Mouse (Mus musculus) embryo, embryonic 10 days (tissue): ENCODE measurements at regions not wholly inside any gene's neighbourhood (a gene's known extent, or its start where the extent isn't known, plus 50 kb on each side); places are given as distances from the start of the nearest gene placed in this dataset.

Experiments used
- DNase-seq: peaks from one replicate; pipeline ENCODE4 v3.0.0-alpha.2; 2015; ENCODE audit warnings: low spot score

DNA sequence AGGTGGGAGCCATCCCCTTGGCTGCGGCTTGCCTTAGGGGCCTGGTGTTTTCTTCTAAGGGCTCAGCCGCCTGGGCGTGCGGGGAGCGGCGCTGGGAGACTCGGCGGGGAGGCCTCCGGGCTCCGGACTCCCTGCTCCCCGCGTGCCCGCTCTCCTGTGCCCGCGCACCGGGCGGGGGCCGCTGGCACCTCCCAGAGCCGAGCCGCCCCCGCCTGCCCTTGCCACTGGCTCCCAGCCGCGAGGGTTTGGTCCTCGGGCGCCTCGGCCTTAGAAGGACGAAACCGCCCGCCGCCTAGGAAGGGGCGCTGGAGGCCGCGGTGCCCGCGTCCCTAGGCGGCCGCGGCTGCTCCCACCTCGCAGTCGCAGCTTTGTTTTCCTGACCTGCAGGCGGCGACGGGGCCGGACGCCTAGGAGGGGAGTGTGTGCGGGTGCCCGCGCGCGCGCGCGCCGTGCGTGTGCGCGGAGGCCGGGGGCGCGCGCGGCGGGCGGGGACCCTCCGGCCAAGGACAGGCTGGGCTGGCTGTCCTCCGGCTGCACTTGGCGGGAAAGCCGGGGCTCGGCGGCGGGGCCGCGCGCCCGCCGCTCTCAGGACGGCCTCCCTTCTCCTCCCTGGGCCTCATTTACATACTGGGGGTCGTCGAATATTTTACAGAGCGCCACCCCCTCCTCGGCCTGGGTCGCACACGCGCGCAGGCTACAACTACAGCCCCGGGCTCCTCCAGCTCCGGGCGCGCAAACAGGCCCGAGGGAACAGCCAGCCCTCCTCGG lies 227.1 kb downstream of the Mef2c start:
- peak; percentile 86 for DNase-seq

DNA sequence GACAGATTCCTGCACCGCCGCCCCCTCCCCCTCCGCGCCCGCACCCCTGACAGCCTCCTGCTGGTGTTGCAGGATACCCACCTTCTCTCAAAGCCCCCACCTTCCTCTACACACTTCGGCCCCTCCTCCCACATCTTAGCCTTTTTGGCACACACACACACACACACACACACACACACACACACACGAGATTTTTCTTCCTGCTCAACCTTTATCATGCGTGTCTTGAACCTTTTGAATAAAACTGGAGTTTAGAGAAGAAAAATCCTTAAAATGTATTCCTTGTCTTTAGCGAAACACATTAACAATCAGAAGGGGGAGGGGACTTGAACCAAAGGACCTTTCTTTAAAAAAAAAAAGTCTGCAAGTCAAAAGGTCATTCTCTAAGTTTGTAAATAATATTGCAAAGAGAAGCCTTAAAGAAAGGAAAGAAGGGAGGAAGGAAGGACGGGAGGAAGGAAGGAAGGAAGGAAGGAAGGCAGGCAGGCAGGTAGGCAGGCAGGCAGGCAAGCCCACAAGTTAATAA lies 227.7 kb downstream of the Mef2c start:
- DNase-seq: no peak

DNA sequence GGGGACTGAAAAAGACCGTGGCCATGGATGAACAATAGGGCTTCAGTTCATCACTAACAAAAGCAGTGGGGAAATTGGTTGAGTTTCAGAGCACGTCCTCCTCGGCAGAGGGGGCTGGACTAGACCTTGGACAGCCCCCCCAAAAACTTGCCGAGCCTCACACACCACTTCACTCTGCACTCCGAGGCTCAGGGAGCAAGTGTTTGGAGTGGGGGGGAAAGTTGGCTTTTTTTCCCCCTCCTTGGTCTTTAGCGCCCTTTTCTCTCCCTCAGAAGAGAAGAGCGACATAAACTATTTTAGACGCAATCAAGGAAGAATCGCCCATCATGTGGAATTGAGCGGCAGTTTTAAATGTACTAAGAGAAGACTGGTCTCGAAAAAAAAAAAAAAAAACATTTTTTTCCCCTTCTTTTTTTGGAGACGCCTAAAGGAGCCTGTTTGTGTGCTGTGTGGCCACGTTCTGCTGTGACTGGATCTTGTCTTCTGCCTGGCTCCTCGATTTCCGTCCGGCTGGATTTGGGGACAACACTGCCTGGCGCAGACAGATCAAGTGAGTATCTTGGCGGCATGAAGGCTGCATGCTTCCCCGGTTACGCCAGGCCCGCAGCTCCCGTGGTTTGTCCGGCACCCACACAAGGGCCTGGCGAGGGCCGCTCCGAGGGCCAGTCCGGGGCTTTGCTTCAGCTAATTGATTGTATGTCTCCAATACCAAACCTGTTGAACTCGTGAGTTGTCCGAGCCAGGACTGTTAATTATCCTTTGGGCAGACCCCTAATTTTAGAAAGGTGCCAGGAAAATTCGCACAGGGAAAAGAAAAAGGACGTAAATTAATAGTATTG lies 228.7 kb downstream of the Mef2c start:
- DNase-seq: peak; percentile 79

DNA sequence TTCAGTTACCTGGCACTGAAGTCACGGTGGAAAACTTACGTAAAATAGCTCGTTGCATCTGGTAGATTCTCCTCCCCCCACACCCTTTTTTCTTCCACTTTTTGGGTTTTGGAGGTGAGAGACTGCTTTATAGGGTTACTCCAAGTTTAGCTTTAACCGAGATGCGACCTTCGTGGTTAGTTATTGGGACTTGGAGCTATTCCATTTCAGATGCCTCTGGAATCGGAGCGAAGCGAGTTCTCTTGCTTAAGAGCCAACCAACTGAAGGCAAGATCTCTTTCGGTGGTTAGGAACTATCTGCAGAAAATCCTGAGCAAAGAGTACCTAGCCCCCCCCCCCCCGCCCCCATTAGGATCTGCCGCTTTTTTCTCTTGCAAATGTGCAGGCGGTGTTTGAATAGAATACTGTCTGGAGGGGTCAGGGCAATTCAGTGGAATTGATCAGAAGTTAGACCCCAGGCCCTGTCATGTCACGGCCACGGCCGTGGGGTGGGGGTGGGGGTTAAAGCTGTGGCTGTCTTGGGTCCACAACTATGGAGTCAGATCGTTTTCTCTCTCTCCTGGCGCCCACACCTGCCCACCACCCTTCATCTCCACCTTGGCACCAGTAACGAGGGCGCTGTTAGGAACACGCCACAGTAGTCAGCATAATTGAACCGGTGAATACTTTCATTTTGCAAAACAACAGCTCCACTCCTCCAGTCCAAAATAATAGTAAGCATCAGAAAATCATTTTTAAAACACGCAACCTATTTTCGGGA lies 229.6 kb downstream of the Mef2c start:
- DNase-seq: no peak

- no peak for DNase-seq
Measured at GRCm38 (mm10) chr13:83733991-83734610, 230.3 kb downstream of the Mef2c start.

DNA sequence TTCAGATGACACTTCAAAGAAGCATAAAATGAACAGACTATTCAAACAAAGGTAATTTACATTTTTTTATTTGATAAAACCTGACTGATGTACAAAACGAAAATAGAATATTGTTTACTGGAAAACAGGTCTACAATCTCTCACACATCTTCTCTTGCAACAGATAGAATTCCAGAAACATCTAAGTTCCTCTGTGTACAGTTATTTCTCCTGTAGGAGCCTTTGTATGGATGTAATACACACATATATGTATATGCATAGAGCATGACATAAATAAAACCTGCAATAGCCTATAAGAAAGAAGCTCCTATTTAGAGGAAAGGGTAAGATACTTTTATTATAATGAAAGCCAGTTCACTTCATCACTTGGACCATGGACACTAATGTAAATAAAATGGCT lies 230.8 kb downstream of the Mef2c start:
- no peak for DNase-seq

DNA sequence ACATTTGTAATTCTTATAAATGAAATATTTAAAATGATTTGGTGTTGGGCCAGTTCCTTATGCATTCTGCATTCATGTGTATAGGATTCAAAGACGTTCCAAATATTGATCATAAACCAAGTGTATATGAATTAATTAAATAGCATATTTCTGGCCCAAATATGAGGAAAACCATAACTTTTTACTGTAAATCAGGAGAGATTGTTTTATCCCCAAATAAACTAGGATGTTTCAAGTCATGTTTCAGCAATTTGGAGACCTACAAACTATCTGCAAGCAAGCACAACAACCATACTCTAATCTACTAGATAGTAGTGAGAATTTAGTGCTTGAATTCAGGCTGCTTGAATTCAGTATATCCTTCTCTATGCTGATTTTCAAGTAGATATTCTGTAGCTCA lies 231.3 kb downstream of the Mef2c start:
- no peak for DNase-seq

DNA sequence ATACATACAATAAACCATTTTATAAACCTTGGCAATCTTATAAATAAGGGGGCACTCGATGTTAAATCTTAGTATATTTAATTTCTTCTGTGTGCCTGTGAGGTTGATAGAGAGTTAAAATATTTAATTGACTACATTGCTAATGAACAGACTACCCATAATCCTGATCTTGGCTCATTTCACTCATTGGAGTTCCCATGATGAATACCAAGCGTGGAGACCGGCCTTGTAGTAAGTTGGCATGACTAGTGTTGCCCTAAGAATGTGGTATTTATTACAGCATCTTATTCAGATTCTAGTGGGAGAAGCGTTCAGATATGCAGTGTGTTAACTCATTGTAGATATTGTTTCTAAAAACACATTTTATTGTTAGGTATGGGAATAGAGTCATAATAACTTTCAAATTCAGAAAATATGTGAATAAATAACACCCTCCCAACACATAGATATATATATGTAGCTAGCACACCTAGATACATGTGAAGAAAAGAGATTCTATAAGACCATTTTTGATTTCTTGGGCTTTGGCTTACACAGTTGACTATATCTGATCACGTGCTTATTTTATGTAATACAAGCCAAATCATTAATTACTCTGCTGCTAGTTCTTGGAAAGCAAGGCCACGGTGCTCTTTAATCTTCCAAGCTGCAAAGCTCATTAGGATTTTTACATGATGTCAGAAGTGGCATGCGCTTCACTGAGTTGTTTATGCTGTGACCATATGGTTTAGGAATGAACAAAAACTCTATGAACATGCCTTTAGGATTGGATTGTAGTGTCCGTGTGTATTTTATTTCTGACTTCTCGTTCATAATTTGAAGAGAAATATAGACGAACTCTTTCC lies 232.0 kb downstream of the Mef2c start:
- DNase-seq: no peak

- no peak for DNase-seq
Measured at GRCm38 (mm10) chr13:83737031-83737825, 233.4 kb downstream of the Mef2c start.

GRCm38 (mm10) chr13:83737826-83738527 lies 234.1 kb downstream of the Mef2c start:
- DNase-seq: peak; percentile 43

DNA sequence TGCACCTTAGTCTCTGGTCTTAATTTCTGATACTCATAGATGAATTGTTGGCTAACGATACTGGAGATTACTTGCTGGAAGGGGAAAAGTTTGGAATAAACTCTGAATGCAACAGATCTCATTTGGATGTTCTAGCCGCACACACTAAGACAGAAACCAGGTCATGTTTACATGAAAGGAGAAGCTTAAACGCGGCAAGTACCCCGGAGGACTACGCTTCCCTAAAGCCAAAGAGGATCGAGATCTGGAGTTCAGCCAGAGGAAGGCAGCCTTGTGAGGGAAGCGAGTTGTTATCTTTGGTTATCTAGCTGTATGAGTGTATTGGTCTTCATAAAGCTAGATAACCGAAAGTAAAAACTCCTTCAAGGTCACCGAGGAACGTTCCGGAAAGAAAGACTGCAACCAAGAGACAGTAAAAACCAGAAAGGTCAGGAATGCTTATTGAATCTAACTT lies 234.7 kb downstream of the Mef2c start:
- peak; percentile 14 for DNase-seq

DNA sequence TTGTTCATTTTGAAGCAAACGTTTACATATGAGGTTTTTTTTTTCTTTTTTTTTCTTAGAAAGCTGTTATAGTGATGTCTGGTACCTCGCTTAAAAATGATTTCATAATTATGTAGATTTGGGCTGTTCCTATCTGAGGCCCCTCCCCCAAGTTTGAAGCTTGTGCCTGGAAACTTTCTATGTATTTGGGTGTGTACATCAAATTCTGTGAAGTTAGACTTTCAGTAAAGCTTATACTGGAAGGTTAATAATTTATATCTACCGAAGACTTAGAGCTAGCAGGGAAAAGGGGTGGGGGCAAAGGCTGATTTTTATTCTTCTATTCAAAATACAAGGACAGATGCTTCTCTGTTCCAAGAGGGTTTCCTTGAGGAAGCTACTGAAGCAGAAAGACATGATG lies 235.3 kb downstream of the Mef2c start:
- DNase-seq: no peak

- peak; percentile 85 for DNase-seq
Measured at GRCm38 (mm10) chr13:83739541-83740061, 235.8 kb downstream of the Mef2c start.

DNA sequence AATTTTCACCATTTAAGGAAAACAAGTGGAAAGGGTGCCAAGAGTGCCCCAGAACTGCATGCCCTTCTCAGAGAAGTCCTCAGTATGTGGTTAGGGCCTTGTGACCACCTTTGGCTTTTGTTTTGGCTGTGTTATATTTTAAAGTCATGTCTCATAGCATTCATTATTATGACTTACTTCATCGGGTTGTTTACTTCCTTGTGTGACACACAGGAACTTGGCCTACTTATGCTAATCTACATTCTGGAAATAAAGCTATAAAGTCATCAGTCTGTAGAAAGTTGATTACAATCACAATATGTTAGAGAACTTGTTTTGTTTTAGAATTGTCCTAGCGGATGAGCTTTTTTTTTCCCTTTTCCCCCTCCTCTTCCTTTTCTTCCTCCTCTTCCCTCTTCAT lies 236.3 kb downstream of the Mef2c start:
- no peak for DNase-seq

DNA sequence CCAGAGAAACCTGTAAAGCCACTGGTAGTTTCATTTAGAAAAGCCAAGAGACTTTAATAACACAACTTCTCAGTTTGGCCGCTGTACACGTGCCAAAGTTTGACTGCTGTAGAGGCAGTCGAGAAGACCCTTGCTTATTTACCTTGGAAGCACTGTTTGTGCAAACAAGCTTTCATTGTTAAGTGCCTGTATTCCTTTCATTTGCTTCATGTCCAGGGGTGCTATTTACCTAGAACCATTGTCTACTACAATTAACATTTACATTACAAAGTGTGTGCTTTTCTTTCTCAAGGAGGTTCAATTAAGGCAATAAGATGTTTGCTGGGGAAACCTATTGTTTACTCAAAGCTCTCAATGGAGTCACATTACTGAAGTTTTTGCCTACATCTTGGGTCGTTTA lies 236.9 kb downstream of the Mef2c start:
- no peak for DNase-seq

DNA sequence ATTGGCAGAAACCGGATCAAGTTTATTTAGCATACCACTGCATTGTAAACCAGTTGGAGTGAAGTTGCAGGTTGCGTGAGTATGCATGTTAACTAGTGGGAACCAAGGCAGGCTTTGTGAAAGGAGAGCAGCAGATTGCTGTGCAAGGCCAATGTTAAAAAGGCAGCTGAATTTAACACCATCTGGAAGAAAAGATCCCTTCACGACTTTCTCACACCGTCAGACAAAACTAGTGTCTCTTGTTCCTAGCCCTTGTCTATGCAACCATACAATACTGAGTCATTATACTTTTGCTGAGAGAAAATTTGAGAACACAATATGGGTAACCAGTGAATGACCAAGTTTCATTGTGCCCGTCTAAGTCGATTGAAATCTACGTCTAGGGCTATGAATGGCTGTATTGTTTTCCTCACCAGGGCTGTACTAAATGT lies 237.8 kb downstream of the Mef2c start:
- DNase-seq: peak; percentile 65

DNA sequence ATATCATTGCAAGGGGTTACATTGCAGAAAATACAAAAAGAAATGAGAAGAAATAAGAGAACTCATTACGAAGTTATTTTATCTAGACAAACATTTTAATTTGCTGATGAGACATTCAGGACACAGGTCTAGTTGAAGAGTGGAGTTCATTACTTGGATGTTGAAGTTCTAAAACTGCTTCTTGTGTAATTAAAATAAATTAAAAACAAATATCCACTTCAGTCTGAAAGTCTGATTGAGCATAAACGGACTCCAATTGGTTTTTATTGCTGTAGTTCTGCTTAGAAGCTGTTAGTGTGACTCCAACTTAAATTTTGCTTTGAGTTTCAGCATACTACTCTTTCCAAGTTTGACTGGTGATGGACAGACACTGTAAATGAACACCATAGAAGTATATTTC lies 238.3 kb downstream of the Mef2c start:
- DNase-seq: no peak

DNA sequence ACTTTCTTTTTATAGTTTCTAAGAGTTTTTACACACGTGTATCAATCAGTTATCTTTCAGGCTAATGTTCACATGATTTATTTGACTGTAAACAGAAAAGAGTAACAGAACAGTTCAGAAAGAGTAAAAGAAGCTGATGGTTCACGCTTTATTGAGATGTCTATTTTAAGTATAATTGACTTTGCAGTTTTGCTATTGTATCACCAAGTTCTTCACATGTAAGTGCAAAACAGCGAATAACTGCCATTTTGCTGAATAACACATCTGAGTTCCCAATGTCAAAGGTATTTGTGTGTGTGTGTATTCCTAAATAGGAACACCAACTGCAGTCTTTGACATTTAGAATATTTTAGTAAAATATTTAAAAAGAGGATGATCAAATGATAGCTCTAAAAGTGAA lies 238.7 kb downstream of the Mef2c start:
- DNase-seq: no peak

DNA sequence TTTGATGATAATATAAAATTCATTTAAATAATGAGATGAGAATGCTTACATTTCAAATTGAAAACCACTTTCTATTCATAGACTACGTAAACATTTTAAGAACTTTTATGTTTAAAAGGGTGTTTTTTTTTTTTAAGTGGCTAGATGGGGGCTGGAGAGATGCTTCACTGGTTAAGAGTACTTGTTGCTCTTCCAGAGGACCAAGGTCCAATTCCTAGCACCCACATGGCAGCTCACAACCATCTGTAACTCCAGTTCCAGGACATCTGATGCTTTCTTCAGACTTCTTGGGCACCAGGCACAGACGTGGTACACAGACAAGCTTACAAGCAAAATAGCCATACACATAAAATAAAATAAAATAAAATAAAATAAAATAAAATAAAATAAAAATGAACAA lies 239.5 kb downstream of the Mef2c start:
- DNase-seq: no peak
